ENCODE assay signal across 8 mouse cellular contexts in genomic region chr7:28375176-28375921, GRCm38 (mm10). TPM values are rescaled to one million over a fixed set of nuclear protein-coding genes. Genes with fewer than 3 reads are reported as not detected.
DNase-seq lines count a peak whose midpoint lies in the region; ATAC-seq and TF ChIP-seq lines count a peak whose summit lies in the region.

No protein-coding gene starts in this region.

- TF ChIP-seq CTCF in cerebellum, adult 2 months (IDR thresholded peaks at IDR 0.05; ENCODE audit: borderline replicate concordance, insufficient read depth, low read depth, low read length), result no peak

- H3K27ac ChIP-seq in cerebellum, adult 2 months (ENCODE audit: insufficient read depth, low read length), result peak overlapping the region; percentile 46; the same call in 1 of the 2 replicates
- peak overlapping the region; percentile 94 for H3K27ac ChIP-seq in forebrain, embryonic 16.5 days (ENCODE audit: low read length)

- peak; percentile 85 for DNase-seq in MN1 (ENCODE audit: low spot score)
- peak; percentile 65 to 72 for DNase-seq in cerebellum, adult 2 months
- DNase-seq in layer of hippocampus, postnatal 25 days (ENCODE audit: extremely low spot score in 1 of 2, low spot score in 1 of 2), result peak; percentile 43 to 55
- DNase-seq in lung, postnatal 25 days (ENCODE audit: low spot score), result peak; percentile 96
- DNase-seq in ovary, postnatal 36 days (ENCODE audit: low spot score), result peak; percentile 91
- DNase-seq in thymus, postnatal 25 days, result peak; percentile 94

- H3K4me2 ChIP-seq in forebrain, embryonic 16.5 days (ENCODE audit: low read length), result peak overlapping the region; percentile 76

- H3K36me3 ChIP-seq in forebrain, embryonic 16.5 days (ENCODE audit: control insufficient read depth, insufficient read depth), result no peaks in the 10 kb centered on the region

- no peaks in the 10 kb centered on the region for H3K4me1 ChIP-seq in cerebellum, adult 2 months (ENCODE audit: control insufficient read depth, insufficient read depth, low read length)
- peaks cover 51% of the 10 kb centered on the region for H3K4me1 ChIP-seq in forebrain, embryonic 16.5 days (replicated peaks; ENCODE audit: control insufficient read depth, insufficient read depth, low read length)

- no peaks in the 10 kb centered on the region for H3K27me3 ChIP-seq in cerebellum, adult 2 months (ENCODE audit: control insufficient read depth, insufficient read depth, low read length)
- no peaks in the 10 kb centered on the region for H3K27me3 ChIP-seq in forebrain, embryonic 16.5 days (replicated peaks; ENCODE audit: control insufficient read depth, insufficient read depth, low read length)

- H3K9ac ChIP-seq in forebrain, embryonic 16.5 days (replicated peaks; ENCODE audit: low read depth, low read length), result peak overlapping the region; percentile 72

- peak overlapping the region; percentile 54 for H3K4me3 ChIP-seq in cerebellum, adult 2 months (replicated peaks; ENCODE audit: insufficient read depth, low read depth, low read length)
- H3K4me3 ChIP-seq in forebrain, embryonic 16.5 days (replicated peaks; ENCODE audit: low read length), result peak overlapping the region; percentile 53

- H3K9me3 ChIP-seq in forebrain, embryonic 16.5 days (ENCODE audit: control insufficient read depth, low read length), result no peaks in the 10 kb centered on the region

- ATAC-seq in forebrain, embryonic 16.5 days, result peak; percentile 53
- peak; percentile 22 for ATAC-seq in hematopoietic stem cell, adult 5-6 weeks (replicated peaks in 1 of 2; ENCODE audit: insufficient read depth in 1 of 2, low FRiP score in 2 of 2, low TSS enrichment in 1 of 2, low read depth in 1 of 2, poor library complexity in 2 of 2, severe bottlenecking in 2 of 2)

- TF ChIP-seq POLR2A in cerebellum, adult 2 months (IDR thresholded peaks at IDR 0.05; ENCODE audit: borderline replicate concordance, insufficient read depth, low read length), result no peak

- 1% methylated on average over 36 of the region's 36 CpGs for WGBS in cerebellum, adult 2 months
- 1% methylated on average over 36 of the region's 36 CpGs for WGBS in forebrain, embryonic 16.5 days

RNA-seq across cellular contexts. Expression of gene Plekhg2, which starts 3.0 kb away (rescaled TPM):
- 4.2 and 4.3 TPM in 2 replicates for polyA plus RNA-seq in cerebellum, adult 2 months (2012; rRNA removed)
- polyA plus RNA-seq in forebrain, embryonic 16.5 days (2015; fragmentation: Nextera tagmentation; extraction: Ambion mirVana), result 40.7 and 50.8 TPM in 2 replicates
- total RNA-seq in hematopoietic stem cell, adult 5-6 weeks (2017), result 3.5 and 12.5 TPM in 2 replicates
- total RNA-seq in layer of hippocampus, postnatal 25 days (2021), result 1 to 10 TPM; 6.2 to 8.9 TPM

RNA-seq across cellular contexts. Expression of gene Zfp36, which starts 4.7 kb away (rescaled TPM):
- 3.7 and 3.9 TPM in 2 replicates for polyA plus RNA-seq in cerebellum, adult 2 months (2012; rRNA removed)
- 6.5 and 6.7 TPM in 2 replicates for polyA plus RNA-seq in forebrain, embryonic 16.5 days (2015; fragmentation: Nextera tagmentation; extraction: Ambion mirVana)
- total RNA-seq in hematopoietic stem cell, adult 5-6 weeks (2017), result 166 and 198 TPM in 2 replicates
- total RNA-seq in layer of hippocampus, postnatal 25 days (2021), result 1 to 10 TPM; 2.7 to 2.8 TPM

RNA-seq across cellular contexts. Expression of gene Med29, which starts 17.2 kb away (rescaled TPM):
- 47.9 and 49.5 TPM in 2 replicates for polyA plus RNA-seq in cerebellum, adult 2 months (2012; rRNA removed)
- polyA plus RNA-seq in forebrain, embryonic 16.5 days (2015; fragmentation: Nextera tagmentation; extraction: Ambion mirVana), result 39.9 and 40.2 TPM in 2 replicates
- 15.8 and 32.4 TPM in 2 replicates for total RNA-seq in hematopoietic stem cell, adult 5-6 weeks (2017)
- 10 to 100 TPM; 19.3 to 22.0 TPM for total RNA-seq in layer of hippocampus, postnatal 25 days (2021)

RNA-seq across cellular contexts. Expression of gene Paf1, which starts 17.4 kb away (rescaled TPM):
- polyA plus RNA-seq in cerebellum, adult 2 months (2012; rRNA removed), result 104 and 124 TPM in 2 replicates
- polyA plus RNA-seq in forebrain, embryonic 16.5 days (2015; fragmentation: Nextera tagmentation; extraction: Ambion mirVana), result 107 and 111 TPM in 2 replicates
- total RNA-seq in hematopoietic stem cell, adult 5-6 weeks (2017), result 181 and 184 TPM in 2 replicates
- total RNA-seq in layer of hippocampus, postnatal 25 days (2021), result 10 to 100 TPM; 63.0 to 69.3 TPM

RNA-seq across cellular contexts. Expression of gene Rps16, which starts 24.9 kb away (rescaled TPM):
- 510 and 514 TPM in 2 replicates for polyA plus RNA-seq in cerebellum, adult 2 months (2012; rRNA removed)
- polyA plus RNA-seq in forebrain, embryonic 16.5 days (2015; fragmentation: Nextera tagmentation; extraction: Ambion mirVana), result 464 and 494 TPM in 2 replicates
- 943 and 1,083 TPM in 2 replicates for total RNA-seq in hematopoietic stem cell, adult 5-6 weeks (2017)
- 100 to 1,000 TPM; 431 to 496 TPM for total RNA-seq in layer of hippocampus, postnatal 25 days (2021)

Comparison
In these comparisons a context has a peak if more than half of its experiments do, and no peak if none do; other contexts are left out.
1. Peak in every context shown above with its lines: DNase-seq, ATAC-seq, H3K4me3 ChIP-seq and H3K27ac ChIP-seq.
2. RNA of gene Zfp36, which starts 4.7 kb away (total RNA-seq): 166 to 198 TPM in hematopoietic stem cell, adult 5-6 weeks; 2.7 to 2.8 TPM in layer of hippocampus, postnatal 25 days; every median in the first group is over 10 times any median in the second.